Mouse (Mus musculus) testis, adult 2 months (tissue): ENCODE data around the gene Lrsam1. TPM values are rescaled to one million over a fixed set of nuclear protein-coding genes. Genes with fewer than 3 reads are reported as not detected.

ENCODE experiments used
- H3K27ac ChIP-seq: fragments of 200-500 bp; 2 replicates; pipeline ENCODE4 v1.5.1; 2012; ENCODE audit warnings: low read depth, low read length; ENCODE audit not compliant: control insufficient read depth, insufficient read depth
- H3K27me3 ChIP-seq: fragments of 200-500 bp; 2 replicates; pipeline ENCODE4 v1.6.1; 2012; ENCODE audit warnings: mild to moderate bottlenecking, low read length, moderate library complexity; ENCODE audit not compliant: control insufficient read depth, insufficient read depth
- H3K36me3 ChIP-seq: fragments of 200-500 bp; 2 replicates; pipeline ENCODE4 v1.6.1; 2012; ENCODE audit warnings: mild to moderate bottlenecking, low read length; ENCODE audit not compliant: control insufficient read depth, insufficient read depth
- H3K4me1 ChIP-seq: fragments of 200-500 bp; 2 replicates; pipeline ENCODE4 v1.6.1; 2012; ENCODE audit warnings: low read length; ENCODE audit not compliant: control insufficient read depth, insufficient read depth
- H3K4me3 ChIP-seq: fragments of 200-500 bp; 2 replicates; pipeline ENCODE4 v1.5.1; 2012; ENCODE audit warnings: low read depth, mild to moderate bottlenecking, low read length, moderate library complexity, mixed read lengths; ENCODE audit not compliant: control insufficient read depth
- CTCF ChIP-seq: fragments of 200-500 bp; IDR thresholded peaks from 2 replicates; pipeline ENCODE4 v1.5.1; 2012; ENCODE audit warnings: low read depth, mild to moderate bottlenecking, inconsistent platforms, low read length, moderate library complexity; ENCODE audit not compliant: control insufficient read depth, insufficient read depth, insufficient replicate concordance
- POLR2A ChIP-seq: fragments of 200-500 bp; IDR thresholded peaks from 2 replicates; pipeline ENCODE4 v1.6.1; 2012; ENCODE audit warnings: low read depth, mild to moderate bottlenecking, inconsistent platforms, low read length, moderate library complexity; ENCODE audit not compliant: control insufficient read depth
- polyA plus RNA-seq: library from polyadenylated mRNA; depleted of rRNA; stranded (reverse); fragments of >200 nt; gene quantifications from 2 replicates; pipeline ENCODE4 v1.2.3, GENCODE M21; 2012

Lrsam1 gene
- polyA plus RNA-seq, 1 experiment: 5.3 TPM

- Histone ChIP-seq H3K4me3 (no peak overlapping the region), H3K27ac (no peak overlapping the region), H3K27me3 (no peaks in the 10 kb centered on the region), H3K4me1 (peaks cover 24% of the 10 kb centered on the region), H3K36me3 (no peaks in the 10 kb centered on the region)
- TF ChIP-seq CTCF (no peak), POLR2A (no peak)
These were observed 1.4 kb upstream of the Lrsam1 start for GRCm38 (mm10) chr2:32962875-32963220.

- Histone ChIP-seq H3K36me3 (no peaks in the 10 kb centered on the region), H3K27me3 (no peaks in the 10 kb centered on the region), H3K4me3 (peak overlapping the region; percentile 85), H3K4me1 (peaks cover 19% of the 10 kb centered on the region), H3K27ac (peak overlapping the region; percentile 88)
- TF ChIP-seq POLR2A: no peak
- no peak for TF ChIP-seq CTCF
These were observed 854 bp upstream of the Lrsam1 start for GRCm38 (mm10) chr2:32962062-32962874.

GRCm38 (mm10) chr2:32960273-32960672, 1.1 kb downstream of the Lrsam1 start:
- Histone ChIP-seq H3K36me3 (no peaks in the 10 kb centered on the region), H3K4me3 (no peak overlapping the region), H3K4me1 (peaks cover 16% of the 10 kb centered on the region), H3K27ac (no peak overlapping the region), H3K27me3 (no peaks in the 10 kb centered on the region)
- TF ChIP-seq CTCF: no peak
- TF ChIP-seq POLR2A: no peak

GRCm38 (mm10) chr2:32957344-32957743, 4.1 kb downstream of the Lrsam1 start:
- H3K36me3 ChIP-seq: no peaks in the 10 kb centered on the region
- no peaks in the 10 kb centered on the region for H3K27me3 ChIP-seq
- peaks cover 18% of the 10 kb centered on the region for H3K4me1 ChIP-seq
- TF ChIP-seq POLR2A (no peak), CTCF (no peak)
- H3K27ac ChIP-seq: no peak overlapping the region
- H3K4me3 ChIP-seq: no peak overlapping the region

- Histone ChIP-seq H3K4me3 (no peak overlapping the region), H3K4me1 (peaks cover 5% of the 10 kb centered on the region; the same call in 1 of the 2 replicates), H3K27ac (no peak overlapping the region), H3K27me3 (no peaks in the 10 kb centered on the region), H3K36me3 (no peaks in the 10 kb centered on the region)
- TF ChIP-seq POLR2A (no peak), CTCF (no peak; the same call in 1 of the 2 replicates)
These were observed 6.8 kb downstream of the Lrsam1 start for GRCm38 (mm10) chr2:32954581-32954980.

GRCm38 (mm10) chr2:32947454-32947853, 14.0 kb downstream of the Lrsam1 start:
- H3K27ac ChIP-seq: no peak overlapping the region
- no peak for TF ChIP-seq POLR2A
- TF ChIP-seq CTCF: no peak
- no peaks in the 10 kb centered on the region for H3K36me3 ChIP-seq
- no peak overlapping the region for H3K4me3 ChIP-seq
- H3K27me3 ChIP-seq: no peaks in the 10 kb centered on the region
- no peaks in the 10 kb centered on the region for H3K4me1 ChIP-seq

- H3K4me1 ChIP-seq: no peaks in the 10 kb centered on the region
- H3K36me3 ChIP-seq: no peaks in the 10 kb centered on the region; the same call in 1 of the 2 replicates
- no peak overlapping the region for H3K4me3 ChIP-seq
- no peak for TF ChIP-seq POLR2A
- no peak for TF ChIP-seq CTCF
- H3K27ac ChIP-seq: no peak overlapping the region
- H3K27me3 ChIP-seq: no peaks in the 10 kb centered on the region
These were observed 20.9 kb downstream of the Lrsam1 start for GRCm38 (mm10) chr2:32940483-32940882.

GRCm38 (mm10) chr2:32939418-32939817, 22.0 kb downstream of the Lrsam1 start:
- no peak for TF ChIP-seq POLR2A
- 0 out of 2 replicates have a peak, but pooled peaks have one; percentile 9 for TF ChIP-seq CTCF
- Histone ChIP-seq H3K4me3 (no peak overlapping the region), H3K36me3 (no peaks in the 10 kb centered on the region; the same call in 1 of the 2 replicates), H3K27ac (no peak overlapping the region), H3K27me3 (no peaks in the 10 kb centered on the region), H3K4me1 (no peaks in the 10 kb centered on the region)
